Mouse (Mus musculus): Measurements from ENCODE around the gene Tbc1d9. TPM values are rescaled to one million over a fixed set of nuclear protein-coding genes. Genes with fewer than 3 reads are reported as not detected.

The Tbc1d9 gene
- polyA plus RNA-seq, 1 experiment from 2014 or later = 17.1 TPM

GRCm38 (mm10) chr8:83187363-83187962, 22.3 kb downstream of the Tbc1d9 start:
- 87% methylated on average over 10 of the region's 10 CpGs for WGBS
- Histone ChIP-seq H3K27me3 (ENCODE audit: control insufficient read depth, insufficient read depth, low read length) (no peaks in the 10 kb centered on the region), H3K4me3 (ENCODE audit: low read depth, low read length) (no peak overlapping the region), H3K9ac (ENCODE audit: low read length) (no peak overlapping the region), H3K36me3 (ENCODE audit: control insufficient read depth, insufficient read depth, low read length) (no peaks in the 10 kb centered on the region), H3K4me2 (ENCODE audit: low read depth) (no peak overlapping the region), H3K4me1 (ENCODE audit: control insufficient read depth, insufficient read depth, low read length) (peaks cover 5% of the 10 kb centered on the region; the same call in 1 of the 2 replicates), H3K9me3 (ENCODE audit: control insufficient read depth, low read length) (no peaks in the 10 kb centered on the region), H3K27ac (ENCODE audit: low read depth, low read length) (no peak overlapping the region)
- no peak for ATAC-seq (ENCODE audit: insufficient read depth, low FRiP score, low TSS enrichment)
- DNase-seq (ENCODE audit: low spot score) = no peak

- ATAC-seq (ENCODE audit: insufficient read depth, low FRiP score, low TSS enrichment) (no peak), DNase-seq (ENCODE audit: low spot score) (no peak)
- no peaks in the 10 kb centered on the region for H3K36me3 ChIP-seq (ENCODE audit: control insufficient read depth, insufficient read depth, low read length)
- H3K4me2 ChIP-seq (ENCODE audit: low read depth) = no peak overlapping the region
- H3K27me3 ChIP-seq (ENCODE audit: control insufficient read depth, insufficient read depth, low read length) = no peaks in the 10 kb centered on the region
- H3K4me1 ChIP-seq (ENCODE audit: control insufficient read depth, insufficient read depth, low read length) = no peaks in the 10 kb centered on the region
- no peak overlapping the region for H3K9ac ChIP-seq (ENCODE audit: low read length)
- H3K4me3 ChIP-seq (ENCODE audit: low read depth, low read length) = no peak overlapping the region
- 85% methylated on average over 4 of the region's 4 CpGs for whole genome bisulfite sequencing
- no peak overlapping the region for H3K27ac ChIP-seq (ENCODE audit: low read depth, low read length)
- no peaks in the 10 kb centered on the region for H3K9me3 ChIP-seq (ENCODE audit: control insufficient read depth, low read length)
Observed at GRCm38 (mm10) chr8:83189538-83190095, 24.5 kb downstream of the Tbc1d9 start.

- no peak overlapping the region for H3K27ac ChIP-seq (ENCODE audit: low read depth, low read length)
- H3K27me3 ChIP-seq (ENCODE audit: control insufficient read depth, insufficient read depth, low read length) = no peaks in the 10 kb centered on the region
- no peaks in the 10 kb centered on the region for H3K4me1 ChIP-seq (ENCODE audit: control insufficient read depth, insufficient read depth, low read length)
- 85% methylated on average over 6 of the region's 6 CpGs for WGBS
- H3K9me3 ChIP-seq (ENCODE audit: control insufficient read depth, low read length) = no peaks in the 10 kb centered on the region
- no peak overlapping the region for H3K9ac ChIP-seq (ENCODE audit: low read length)
- no peak overlapping the region for H3K4me2 ChIP-seq (ENCODE audit: low read depth)
- no peak overlapping the region for H3K4me3 ChIP-seq (ENCODE audit: low read depth, low read length)
- DNase-seq (ENCODE audit: low spot score) = no peak
- ATAC-seq (ENCODE audit: insufficient read depth, low FRiP score, low TSS enrichment) = no peak
- no peaks in the 10 kb centered on the region; the same call in 1 of the 2 replicates for H3K36me3 ChIP-seq (ENCODE audit: control insufficient read depth, insufficient read depth, low read length)
Observed at GRCm38 (mm10) chr8:83196088-83196487, 30.9 kb downstream of the Tbc1d9 start.

- no peaks in the 10 kb centered on the region for H3K4me1 ChIP-seq (ENCODE audit: control insufficient read depth, insufficient read depth, low read length)
- ATAC-seq (ENCODE audit: insufficient read depth, low FRiP score, low TSS enrichment) (no peak; the same call in 1 of the 2 replicates), DNase-seq (ENCODE audit: low spot score) (no peak)
- no peaks in the 10 kb centered on the region for H3K9me3 ChIP-seq (ENCODE audit: control insufficient read depth, low read length)
- H3K4me2 ChIP-seq (ENCODE audit: low read depth) = no peak overlapping the region
- no peak overlapping the region for H3K9ac ChIP-seq (ENCODE audit: low read length)
- 71% methylated on average over 8 of the region's 8 CpGs for whole genome bisulfite sequencing
- no peak overlapping the region for H3K27ac ChIP-seq (ENCODE audit: low read depth, low read length)
- H3K36me3 ChIP-seq (ENCODE audit: control insufficient read depth, insufficient read depth, low read length) = no peaks in the 10 kb centered on the region; the same call in 1 of the 2 replicates
- H3K27me3 ChIP-seq (ENCODE audit: control insufficient read depth, insufficient read depth, low read length) = no peaks in the 10 kb centered on the region
- no peak overlapping the region for H3K4me3 ChIP-seq (ENCODE audit: low read depth, low read length)
Observed at GRCm38 (mm10) chr8:83199715-83200114, 34.6 kb downstream of the Tbc1d9 start.

- Histone ChIP-seq H3K4me1 (ENCODE audit: control insufficient read depth, insufficient read depth, low read length) (no peaks in the 10 kb centered on the region), H3K27ac (ENCODE audit: low read depth, low read length) (no peak overlapping the region), H3K9ac (ENCODE audit: low read length) (no peak overlapping the region), H3K4me2 (ENCODE audit: low read depth) (no peak overlapping the region), H3K4me3 (ENCODE audit: low read depth, low read length) (no peak overlapping the region), H3K27me3 (ENCODE audit: control insufficient read depth, insufficient read depth, low read length) (no peaks in the 10 kb centered on the region), H3K9me3 (ENCODE audit: control insufficient read depth, low read length) (no peaks in the 10 kb centered on the region), H3K36me3 (ENCODE audit: control insufficient read depth, insufficient read depth, low read length) (no peaks in the 10 kb centered on the region; the same call in 1 of the 2 replicates)
- 88% methylated on average over 16 of the region's 16 CpGs for WGBS
- ATAC-seq (ENCODE audit: insufficient read depth, low FRiP score, low TSS enrichment) (no peak), DNase-seq (ENCODE audit: low spot score) (no peak)
Observed at GRCm38 (mm10) chr8:83200191-83201177, 35.3 kb downstream of the Tbc1d9 start.

GRCm38 (mm10) chr8:83202946-83203345, 37.8 kb downstream of the Tbc1d9 start:
- Histone ChIP-seq H3K4me3 (ENCODE audit: low read depth, low read length) (no peak overlapping the region), H3K9ac (ENCODE audit: low read length) (no peak overlapping the region), H3K27ac (ENCODE audit: low read depth, low read length) (no peak overlapping the region), H3K27me3 (ENCODE audit: control insufficient read depth, insufficient read depth, low read length) (no peaks in the 10 kb centered on the region), H3K36me3 (ENCODE audit: control insufficient read depth, insufficient read depth, low read length) (no peaks in the 10 kb centered on the region; the same call in 1 of the 2 replicates), H3K9me3 (ENCODE audit: control insufficient read depth, low read length) (no peaks in the 10 kb centered on the region), H3K4me2 (ENCODE audit: low read depth) (no peak overlapping the region), H3K4me1 (ENCODE audit: control insufficient read depth, insufficient read depth, low read length) (no peaks in the 10 kb centered on the region)
- DNase-seq (ENCODE audit: low spot score) (no peak), ATAC-seq (ENCODE audit: insufficient read depth, low FRiP score, low TSS enrichment) (no peak)
- 94% methylated on average over 11 of the region's 11 CpGs for WGBS

GRCm38 (mm10) chr8:83205907-83206306, 40.8 kb downstream of the Tbc1d9 start:
- no peaks in the 10 kb centered on the region for H3K27me3 ChIP-seq (ENCODE audit: control insufficient read depth, insufficient read depth, low read length)
- H3K4me3 ChIP-seq (ENCODE audit: low read depth, low read length) = no peak overlapping the region
- WGBS = 86% methylated on average over 7 of the region's 7 CpGs
- H3K4me1 ChIP-seq (ENCODE audit: control insufficient read depth, insufficient read depth, low read length) = no peaks in the 10 kb centered on the region
- no peak overlapping the region for H3K27ac ChIP-seq (ENCODE audit: low read depth, low read length)
- no peaks in the 10 kb centered on the region for H3K9me3 ChIP-seq (ENCODE audit: control insufficient read depth, low read length)
- no peak for DNase-seq (ENCODE audit: low spot score)
- H3K36me3 ChIP-seq (ENCODE audit: control insufficient read depth, insufficient read depth, low read length) = no peaks in the 10 kb centered on the region
- H3K9ac ChIP-seq (ENCODE audit: low read length) = no peak overlapping the region
- no peak overlapping the region for H3K4me2 ChIP-seq (ENCODE audit: low read depth)
- ATAC-seq (ENCODE audit: insufficient read depth, low FRiP score, low TSS enrichment) = no peak

- H3K4me1 ChIP-seq (ENCODE audit: control insufficient read depth, insufficient read depth, low read length) = no peaks in the 10 kb centered on the region
- no peaks in the 10 kb centered on the region for H3K27me3 ChIP-seq (ENCODE audit: control insufficient read depth, insufficient read depth, low read length)
- H3K36me3 ChIP-seq (ENCODE audit: control insufficient read depth, insufficient read depth, low read length) = no peaks in the 10 kb centered on the region
- no peak for DNase-seq (ENCODE audit: low spot score)
- no peak for ATAC-seq (ENCODE audit: insufficient read depth, low FRiP score, low TSS enrichment)
- no peaks in the 10 kb centered on the region for H3K9me3 ChIP-seq (ENCODE audit: control insufficient read depth, low read length)
- no peak overlapping the region for H3K27ac ChIP-seq (ENCODE audit: low read depth, low read length)
- H3K4me3 ChIP-seq (ENCODE audit: low read depth, low read length) = no peak overlapping the region
- WGBS = 73% methylated on average over 4 of the region's 4 CpGs
- no peak overlapping the region for H3K4me2 ChIP-seq (ENCODE audit: low read depth)
- H3K9ac ChIP-seq (ENCODE audit: low read length) = no peak overlapping the region
Observed at GRCm38 (mm10) chr8:83209581-83209980, 44.4 kb downstream of the Tbc1d9 start.
